Mouse (Mus musculus) yolk sac, embryonic 10.5 days (tissue): ENCODE data around the gene Plxna2.

Experiments used
- DNase-seq: peaks from one replicate; pipeline ENCODE4 v3.0.0-alpha.2; 2017; ENCODE audit warnings: low spot score

Gene Plxna2

DNA sequence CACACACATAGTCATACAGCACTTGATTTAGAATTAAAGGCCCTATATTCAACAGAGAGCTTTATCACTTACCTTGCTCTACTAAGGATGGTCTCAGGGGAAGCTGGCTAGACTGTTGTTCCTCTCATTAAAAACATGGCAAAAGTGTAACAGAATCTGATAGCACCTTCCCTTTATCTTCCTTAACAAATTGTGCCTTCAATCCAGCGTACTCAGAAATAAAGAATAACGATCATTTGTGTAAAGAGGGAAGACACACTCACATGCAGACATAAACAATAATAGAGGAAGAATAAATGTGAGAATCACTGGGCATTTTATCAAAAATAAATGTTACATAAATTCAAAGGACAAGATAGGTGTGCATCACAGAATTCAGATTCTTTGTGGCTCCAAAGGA, at the start of gene Plxna2:
Gene Plxna2 (plus strand): TSS at position 301 of the 400 bp plus-strand sequence.
- DNase-seq: no peak

- no peak for DNase-seq
Measured at GRCm38 (mm10) chr1:194573870-194574269, 44.1 kb upstream of the Plxna2 start.

GRCm38 (mm10) chr1:194578270-194578669, 39.7 kb upstream of the Plxna2 start:
- no peak for DNase-seq

- DNase-seq: no peak
Measured at GRCm38 (mm10) chr1:194580539-194580938, 37.5 kb upstream of the Plxna2 start.

DNA sequence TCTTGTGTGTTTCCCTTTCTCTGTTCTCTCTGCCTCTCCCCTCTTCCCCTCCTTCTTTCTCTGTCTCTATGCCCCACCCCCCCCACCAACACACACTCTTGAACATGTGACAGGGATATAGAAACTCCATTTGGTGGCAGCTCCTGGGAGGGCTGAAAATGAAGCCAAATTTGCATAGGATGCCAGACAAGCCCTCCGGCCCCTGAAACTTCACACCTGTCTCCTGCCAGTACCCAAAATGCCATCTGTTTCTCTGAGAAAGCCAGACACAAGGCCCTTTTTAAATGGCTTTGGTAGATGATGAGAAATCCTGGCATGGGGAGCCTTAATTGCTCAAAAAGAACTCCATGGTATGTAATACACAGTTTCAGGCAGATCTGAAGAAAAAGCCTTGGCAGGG, 31.3 kb upstream of the Plxna2 start:
- no peak for DNase-seq

- DNase-seq: no peak
Measured at GRCm38 (mm10) chr1:194587532-194587931, 30.5 kb upstream of the Plxna2 start.

GRCm38 (mm10) chr1:194587956-194588668, 29.9 kb upstream of the Plxna2 start:
- DNase-seq: no peak

DNA sequence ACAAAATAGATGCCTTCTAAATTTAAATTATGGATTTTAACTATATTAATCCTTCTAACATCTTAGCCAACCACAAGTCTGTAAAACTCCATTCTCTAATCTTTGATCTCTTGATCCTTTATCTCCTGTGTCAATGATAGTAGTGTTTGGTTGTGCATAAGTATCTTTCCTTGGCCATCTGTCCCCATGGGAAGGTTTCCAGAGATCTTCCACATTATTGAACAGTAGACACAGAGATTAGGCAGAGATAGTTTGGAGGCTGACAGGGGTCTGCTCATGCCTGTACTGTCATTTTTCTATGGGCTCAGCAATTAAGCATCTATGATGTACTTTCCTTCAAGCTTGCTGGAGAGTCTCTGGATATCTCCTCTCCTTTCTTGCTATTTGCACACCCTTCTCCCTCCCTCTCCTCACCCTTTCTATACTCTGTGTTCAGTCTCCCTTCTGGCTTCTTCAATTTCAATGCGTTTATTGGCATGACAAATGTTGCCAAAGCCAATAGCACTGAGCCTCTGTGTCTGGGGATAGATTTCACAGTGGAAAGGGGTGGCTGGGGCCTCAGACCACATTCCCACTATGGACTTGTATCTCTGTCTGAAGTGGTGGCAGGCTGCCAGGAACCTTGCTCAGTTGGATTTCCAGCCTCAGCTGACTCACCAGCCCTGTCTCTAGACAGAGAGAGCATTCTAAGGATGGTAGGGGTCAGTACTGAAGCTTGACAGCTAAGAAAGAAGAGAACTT, 29.1 kb upstream of the Plxna2 start:
- DNase-seq: peak; percentile 17

- no peak for DNase-seq
Measured at GRCm38 (mm10) chr1:194593155-194593554, 24.9 kb upstream of the Plxna2 start.

GRCm38 (mm10) chr1:194607406-194608261, 10.4 kb upstream of the Plxna2 start:
- no peak for DNase-seq

DNA sequence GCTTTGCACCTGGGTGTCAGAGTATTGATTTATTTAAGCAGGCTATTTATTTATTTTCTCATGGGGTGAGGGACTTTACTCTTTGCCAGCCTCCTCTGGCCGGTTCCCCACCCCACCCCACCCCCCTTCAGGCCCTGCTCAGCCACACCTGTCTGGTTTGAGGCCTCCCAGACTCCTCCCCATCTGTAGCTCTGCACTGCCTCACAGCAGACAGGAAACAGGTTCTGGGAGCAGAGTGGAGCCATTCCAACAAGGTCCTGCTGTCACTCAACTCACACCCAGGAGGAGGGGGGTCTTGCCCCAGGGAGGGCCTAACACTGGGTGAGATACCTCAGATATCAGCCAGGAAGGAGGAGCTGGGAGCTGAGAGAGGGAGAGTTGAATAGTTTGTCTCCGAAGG, 7.5 kb upstream of the Plxna2 start:
- peak; percentile 50 for DNase-seq

GRCm38 (mm10) chr1:194612628-194613027, 5.4 kb upstream of the Plxna2 start:
- no peak for DNase-seq

- no peak for DNase-seq
Measured at GRCm38 (mm10) chr1:194613271-194613834, 4.7 kb upstream of the Plxna2 start.

GRCm38 (mm10) chr1:194613923-194614830, 3.8 kb upstream of the Plxna2 start:
- no peak for DNase-seq

GRCm38 (mm10) chr1:194616136-194616535, 1.9 kb upstream of the Plxna2 start:
- no peak for DNase-seq

- peak; percentile 80 for DNase-seq
Measured at GRCm38 (mm10) chr1:194618841-194619311, 858 bp downstream of the Plxna2 start.

DNA sequence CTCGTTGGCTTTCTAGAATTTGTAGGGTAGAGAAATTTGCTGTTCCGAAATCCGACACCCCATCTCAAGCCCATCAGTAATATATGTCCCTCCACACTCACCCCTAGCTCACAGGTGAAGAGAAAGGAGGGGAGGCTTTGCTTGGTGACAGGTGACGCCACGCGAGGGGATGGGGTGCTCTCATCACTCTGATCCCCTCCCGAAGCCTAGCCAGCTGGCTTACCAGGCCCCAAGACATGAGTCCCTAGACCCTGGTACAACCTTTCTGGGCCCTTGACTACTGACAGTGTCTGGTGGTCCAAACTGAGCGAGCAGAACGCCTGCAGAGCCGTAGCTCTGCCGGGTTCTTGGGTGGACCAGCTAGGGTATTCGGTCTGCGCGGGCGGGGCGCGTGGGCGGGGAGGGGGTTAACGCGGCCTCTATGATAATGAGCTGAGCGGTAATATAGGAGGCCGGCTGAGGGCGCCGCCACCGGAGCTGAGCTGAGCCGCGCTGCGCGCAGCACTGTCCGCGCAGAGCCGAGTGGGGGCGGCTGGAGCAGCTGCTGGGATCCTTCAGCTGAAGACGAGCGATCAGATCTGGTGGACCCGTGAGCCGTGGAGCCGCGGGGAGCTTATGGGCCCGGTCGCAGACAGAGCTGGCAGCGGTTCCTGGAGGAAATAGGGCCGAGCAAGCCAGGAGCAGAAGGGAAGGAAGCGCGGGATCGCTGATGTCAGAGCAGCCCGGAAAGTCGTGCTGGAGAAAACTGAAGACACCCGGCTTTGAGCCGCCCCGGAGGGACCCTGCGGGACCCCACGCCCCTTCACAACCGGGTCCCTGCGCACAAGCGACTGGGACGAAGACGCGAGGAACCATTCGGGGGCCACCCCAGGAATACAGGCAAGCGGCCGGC, 1.6 kb downstream of the Plxna2 start:
- DNase-seq: peak; percentile 87

- DNase-seq: peak; percentile 62
Measured at GRCm38 (mm10) chr1:194620245-194620991, 2.4 kb downstream of the Plxna2 start.

- no peak for DNase-seq
Measured at GRCm38 (mm10) chr1:194622174-194622573, 4.2 kb downstream of the Plxna2 start.
